Mouse (Mus musculus) midbrain, embryonic 14.5 days (tissue): Measurements from ENCODE around the gene Ppfibp1. TPM values are rescaled to one million over a fixed set of nuclear protein-coding genes. Genes with fewer than 3 reads are reported as not detected.

Source experiments
- ATAC-seq: fragments of 200-750 bp; cut with Nextera tagmentation; 2 replicates; pipeline ENCODE4 v1.8.0; 2017; ENCODE audit warnings: moderate number of reproducible peaks, moderate library complexity; ENCODE audit not compliant: low FRiP score, low TSS enrichment
- DNase-seq: peaks from one replicate; pipeline ENCODE4 v3.0.0-alpha.2; 2015
- H3K27ac ChIP-seq: fragments of 300-500 bp; sonication (generic); replicated peaks from 2 replicates; pipeline ENCODE4 v1.5.1; 2014; ENCODE audit warnings: mild to moderate bottlenecking, low read depth, low read length, moderate library complexity
- H3K27me3 ChIP-seq: fragments of 300-500 bp; sonication (generic); 2 replicates; pipeline ENCODE4 v1.6.1; 2014; ENCODE audit warnings: low read length, control low read depth, mixed read lengths; ENCODE audit not compliant: control insufficient read depth, insufficient read depth
- H3K36me3 ChIP-seq: fragments of 300-500 bp; sonication (generic); 2 replicates; pipeline ENCODE4 v1.6.1; 2014; ENCODE audit warnings: low read length, control low read depth; ENCODE audit not compliant: control insufficient read depth, insufficient read depth
- H3K4me1 ChIP-seq: fragments of 300-500 bp; sonication (generic); 2 replicates; pipeline ENCODE4 v1.6.1; 2014; ENCODE audit warnings: mild to moderate bottlenecking, antibody characterized with exemption, low read length, control low read depth; ENCODE audit not compliant: control insufficient read depth, insufficient read depth
- H3K4me2 ChIP-seq: fragments of 300-500 bp; sonication (generic); 2 replicates; pipeline ENCODE4 v1.6.1; 2014; ENCODE audit warnings: mild to moderate bottlenecking, low read length, moderate library complexity
- H3K4me3 ChIP-seq: fragments of 300-500 bp; sonication (generic); replicated peaks from 2 replicates; pipeline ENCODE4 v1.5.1; 2014; ENCODE audit warnings: low read depth, low read length
- H3K9ac ChIP-seq: fragments of 300-500 bp; sonication (generic); replicated peaks from 2 replicates; pipeline ENCODE4 v1.6.1; 2014; ENCODE audit warnings: mild to moderate bottlenecking, low read length, moderate library complexity
- H3K9me3 ChIP-seq: fragments of 300-500 bp; sonication (generic); 2 replicates; pipeline ENCODE4 v1.6.1; 2016; ENCODE audit warnings: low read length, control low read depth, mixed read lengths; ENCODE audit not compliant: control insufficient read depth
- WGBS: fragments of 180-500 bp; shearing (Covaris S2); extraction: QIAGEN DNeasy Blood & Tissue Kit; methylation state at CpG from one replicate; pipeline ENCODE4 v1.1.7; 2014; 5-methylcytosine and 5-hydroxymethylcytosine counted together
- polyA plus RNA-seq: library from polyadenylated mRNA; unstranded; fragments of >200 nt; fragmentation: Nextera tagmentation; extraction: Ambion mirVana; gene quantifications from 2 replicates; pipeline ENCODE4 v1.2.1, GENCODE M21; 2014

Gene Ppfibp1
- polyA plus RNA-seq, 1 experiment from 2014 or later = 13.4 TPM

DNA sequence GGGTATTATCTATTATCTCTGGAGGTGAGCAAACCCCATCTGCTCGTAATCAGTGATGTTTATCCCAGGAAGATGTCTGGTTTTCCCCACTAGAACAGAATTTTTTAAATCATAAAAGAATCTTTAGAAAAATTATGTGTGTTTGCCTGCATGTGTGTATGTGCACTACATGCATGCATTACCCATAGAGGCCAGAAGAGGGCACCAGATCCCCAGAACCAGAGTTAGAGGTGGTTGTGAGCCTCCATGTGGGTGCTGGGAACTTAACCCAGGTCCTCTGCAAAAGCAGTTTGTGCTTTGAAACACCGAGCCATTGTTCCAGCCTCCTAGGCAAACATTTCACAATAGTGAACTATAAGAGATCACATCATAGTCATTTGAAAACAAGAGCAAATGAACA lies 11.5 kb upstream of the Ppfibp1 start:
- Histone ChIP-seq H3K27ac (no peak overlapping the region), H3K9ac (no peak overlapping the region), H3K4me3 (no peak overlapping the region), H3K4me2 (no peak overlapping the region), H3K9me3 (peaks cover 7% of the 10 kb centered on the region; the same call in 1 of the 2 replicates), H3K36me3 (no peaks in the 10 kb centered on the region), H3K27me3 (no peaks in the 10 kb centered on the region), H3K4me1 (no peaks in the 10 kb centered on the region)
- DNase-seq (no peak), ATAC-seq (no peak)
- WGBS = 92% methylated on average over 2 of the region's 2 CpGs

DNA sequence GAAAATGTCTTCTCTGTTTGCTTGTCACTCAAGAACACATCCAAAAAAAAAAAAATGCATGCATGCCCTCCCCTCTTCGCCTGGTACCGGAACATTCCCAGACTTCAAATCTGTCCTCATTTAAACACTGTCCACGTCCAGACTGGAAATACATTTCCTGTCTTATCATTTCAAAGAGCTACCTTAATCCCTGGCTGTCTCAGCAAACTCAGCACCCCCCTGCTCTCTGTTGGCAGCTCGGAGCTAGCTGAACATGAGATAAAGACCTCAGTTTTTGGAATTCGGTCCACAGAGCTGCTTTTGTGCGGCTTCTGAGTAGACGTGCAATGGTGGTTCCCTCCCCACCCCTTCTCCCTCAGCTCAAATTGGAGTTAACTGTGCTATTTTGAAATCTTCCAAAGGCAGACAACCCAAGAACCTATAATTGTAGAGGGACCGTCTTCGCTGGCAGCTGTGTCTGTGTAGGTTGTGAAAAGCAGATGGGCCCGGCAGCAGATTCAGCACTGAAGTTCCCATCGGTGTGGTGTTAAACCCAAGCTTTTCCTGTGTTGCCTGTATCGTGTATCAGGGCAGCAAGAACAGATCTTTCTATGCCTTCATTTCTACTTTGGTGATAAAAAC lies 10.8 kb upstream of the Ppfibp1 start:
- Histone ChIP-seq H3K27me3 (no peaks in the 10 kb centered on the region), H3K9ac (no peak overlapping the region), H3K9me3 (peaks cover 7% of the 10 kb centered on the region; the same call in 1 of the 2 replicates), H3K4me1 (no peaks in the 10 kb centered on the region), H3K36me3 (no peaks in the 10 kb centered on the region), H3K27ac (no peak overlapping the region), H3K4me3 (no peak overlapping the region), H3K4me2 (no peak overlapping the region)
- DNase-seq (no peak), ATAC-seq (no peak)
- 88% methylated on average over 12 of the region's 12 CpGs for WGBS

DNA sequence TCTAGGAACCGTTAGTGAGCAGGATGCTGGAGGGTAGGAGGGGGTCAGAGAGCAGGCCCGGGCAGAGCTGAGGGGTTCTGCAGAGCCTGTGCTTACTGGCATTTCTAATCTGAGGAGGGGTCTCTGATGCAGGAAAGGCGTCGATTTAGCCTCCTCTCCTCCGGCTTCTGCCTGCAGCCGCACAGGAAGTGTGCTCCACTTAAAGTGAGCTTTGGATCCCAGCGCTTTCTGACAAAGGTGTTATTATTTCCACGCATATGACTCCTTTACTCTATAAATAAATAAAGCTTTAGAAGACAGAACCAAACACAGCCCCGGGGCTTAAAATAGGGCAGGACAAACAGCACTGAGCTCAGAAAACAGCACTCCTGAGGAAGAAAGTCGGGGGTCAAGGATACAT lies 9.4 kb upstream of the Ppfibp1 start:
- Histone ChIP-seq H3K4me1 (no peaks in the 10 kb centered on the region), H3K4me3 (no peak overlapping the region), H3K27me3 (no peaks in the 10 kb centered on the region), H3K9me3 (peaks cover 7% of the 10 kb centered on the region; the same call in 1 of the 2 replicates), H3K27ac (no peak overlapping the region), H3K9ac (no peak overlapping the region), H3K36me3 (no peaks in the 10 kb centered on the region), H3K4me2 (no peak overlapping the region)
- 70% methylated on average over 10 of the region's 10 CpGs for WGBS
- ATAC-seq (no peak), DNase-seq (no peak)

DNA sequence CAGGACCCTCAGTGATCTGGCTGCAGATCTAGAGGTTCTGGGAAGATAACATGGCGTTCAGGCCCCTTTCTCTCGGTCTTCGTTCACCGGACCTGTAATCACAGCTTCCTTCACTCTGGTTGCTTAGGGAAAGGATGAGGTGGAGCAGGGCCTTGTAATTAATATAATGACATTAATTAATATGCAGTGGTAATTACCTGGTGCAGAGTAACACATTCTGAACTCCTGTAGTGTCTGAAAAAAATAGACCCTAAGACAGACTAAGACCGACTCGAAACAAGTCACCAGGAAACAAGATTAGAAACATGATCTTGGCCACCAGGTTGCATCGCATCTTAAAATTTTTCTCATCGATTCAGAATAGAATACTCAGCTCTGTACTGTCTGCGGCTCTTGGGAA lies 8.4 kb upstream of the Ppfibp1 start:
- Histone ChIP-seq H3K4me1 (no peaks in the 10 kb centered on the region), H3K4me2 (no peak overlapping the region), H3K9ac (no peak overlapping the region), H3K36me3 (no peaks in the 10 kb centered on the region), H3K27me3 (no peaks in the 10 kb centered on the region), H3K9me3 (peaks cover 7% of the 10 kb centered on the region; the same call in 1 of the 2 replicates), H3K27ac (no peak overlapping the region), H3K4me3 (no peak overlapping the region)
- ATAC-seq (no peak), DNase-seq (no peak)
- 90% methylated on average over 9 of the region's 9 CpGs for WGBS

DNA sequence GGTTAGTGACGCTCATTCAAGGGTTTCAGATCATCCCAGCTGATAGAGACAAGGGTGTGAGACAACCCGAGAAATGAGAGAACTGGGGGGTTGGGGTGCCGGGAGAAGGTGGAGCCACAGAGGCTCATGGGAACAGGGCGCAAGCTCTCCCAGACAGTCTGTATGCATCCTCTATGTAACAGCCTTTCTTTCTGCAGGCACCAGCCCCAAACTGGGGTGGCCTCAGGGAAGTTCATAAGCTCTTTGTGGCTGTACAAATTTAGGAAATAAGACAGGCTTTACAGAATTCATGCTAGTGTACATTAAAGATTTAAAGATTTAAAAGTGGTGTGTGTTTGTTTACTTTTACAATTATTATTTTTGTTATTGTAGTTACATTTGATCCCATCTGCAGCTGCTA lies 8.0 kb upstream of the Ppfibp1 start:
- Histone ChIP-seq H3K36me3 (no peaks in the 10 kb centered on the region), H3K4me1 (no peaks in the 10 kb centered on the region), H3K9ac (no peak overlapping the region), H3K27me3 (no peaks in the 10 kb centered on the region), H3K27ac (no peak overlapping the region), H3K4me3 (no peak overlapping the region), H3K4me2 (no peak overlapping the region), H3K9me3 (peaks cover 7% of the 10 kb centered on the region; the same call in 1 of the 2 replicates)
- DNase-seq = no peak
- no peak for ATAC-seq
- 82% methylated on average over 4 of the region's 4 CpGs for WGBS

DNA sequence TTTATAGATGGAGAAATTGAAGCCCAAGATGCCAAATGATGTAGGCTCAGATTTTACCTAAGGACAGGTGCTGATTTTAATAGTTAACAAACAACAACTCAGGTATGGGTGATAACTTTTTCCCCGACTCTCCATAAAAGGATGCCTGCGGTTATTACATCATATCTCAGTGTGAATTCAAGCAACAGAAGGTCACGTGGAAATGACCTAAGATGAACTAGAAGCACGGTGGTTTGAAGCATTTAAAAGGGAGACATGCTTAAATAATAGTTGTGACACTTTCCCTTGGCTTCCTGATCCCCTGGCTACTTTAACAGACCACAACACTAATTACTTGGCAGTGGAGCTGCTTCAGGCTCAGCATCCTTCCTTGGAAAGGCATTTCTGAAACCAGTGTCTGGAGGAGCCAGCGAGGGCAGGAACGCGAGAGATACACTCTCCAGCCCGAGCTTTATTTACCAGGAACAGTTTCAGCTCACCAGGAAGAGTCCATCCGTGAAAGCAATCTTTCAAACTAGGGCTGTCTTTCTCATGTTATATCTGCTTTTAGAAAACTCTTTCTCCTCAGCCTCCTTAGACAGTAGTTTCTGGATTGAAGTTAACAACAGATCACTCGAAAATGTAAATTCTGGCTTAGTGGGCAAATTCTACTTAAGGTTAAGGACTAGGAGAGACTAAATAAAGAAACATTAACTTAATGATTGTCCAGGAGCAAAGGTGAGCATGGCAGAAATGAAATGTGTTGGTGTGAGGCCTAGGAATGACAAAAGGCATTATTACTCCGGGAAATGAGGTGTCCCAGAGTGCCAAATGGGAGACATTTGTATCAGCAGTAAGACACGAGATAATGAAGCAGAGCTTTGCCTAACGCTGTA lies 6.2 kb upstream of the Ppfibp1 start:
- DNase-seq (no peak), ATAC-seq (no peak)
- WGBS = 73% methylated on average over 13 of the region's 13 CpGs
- no peaks in the 10 kb centered on the region for H3K36me3 ChIP-seq
- no peak overlapping the region for H3K9ac ChIP-seq
- H3K4me2 ChIP-seq = no peak overlapping the region
- H3K4me3 ChIP-seq = no peak overlapping the region
- H3K4me1 ChIP-seq = no peaks in the 10 kb centered on the region
- H3K27ac ChIP-seq = no peak overlapping the region
- H3K9me3 ChIP-seq = peaks cover 2% of the 10 kb centered on the region; the same call in 1 of the 2 replicates
- H3K27me3 ChIP-seq = no peaks in the 10 kb centered on the region

DNA sequence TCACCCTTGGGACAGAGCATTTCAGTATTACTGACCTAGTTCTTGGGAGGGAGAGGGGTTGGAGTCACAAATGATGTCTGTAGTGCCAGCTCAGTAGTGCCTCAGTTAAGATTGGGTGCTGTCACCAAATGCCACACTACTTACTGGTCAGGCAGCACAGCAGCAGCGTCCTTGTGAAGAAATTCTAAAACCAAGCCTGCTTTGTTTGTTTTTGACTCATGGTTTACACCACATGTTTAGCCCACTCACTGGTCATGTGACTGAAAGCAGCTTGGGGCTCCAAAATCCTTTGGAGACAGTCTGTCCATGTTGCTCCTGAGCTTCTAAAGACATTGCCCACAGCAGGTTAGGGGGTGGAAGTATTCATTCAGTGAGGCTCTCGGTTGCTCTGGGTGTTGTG lies 4.9 kb upstream of the Ppfibp1 start:
- Histone ChIP-seq H3K4me1 (no peaks in the 10 kb centered on the region), H3K9ac (no peak overlapping the region), H3K4me3 (no peak overlapping the region), H3K27ac (no peak overlapping the region), H3K4me2 (no peak overlapping the region), H3K36me3 (no peaks in the 10 kb centered on the region), H3K9me3 (no peaks in the 10 kb centered on the region), H3K27me3 (no peaks in the 10 kb centered on the region)
- WGBS = 68% methylated on average over 2 of the region's 2 CpGs
- DNase-seq (no peak), ATAC-seq (no peak)

DNA sequence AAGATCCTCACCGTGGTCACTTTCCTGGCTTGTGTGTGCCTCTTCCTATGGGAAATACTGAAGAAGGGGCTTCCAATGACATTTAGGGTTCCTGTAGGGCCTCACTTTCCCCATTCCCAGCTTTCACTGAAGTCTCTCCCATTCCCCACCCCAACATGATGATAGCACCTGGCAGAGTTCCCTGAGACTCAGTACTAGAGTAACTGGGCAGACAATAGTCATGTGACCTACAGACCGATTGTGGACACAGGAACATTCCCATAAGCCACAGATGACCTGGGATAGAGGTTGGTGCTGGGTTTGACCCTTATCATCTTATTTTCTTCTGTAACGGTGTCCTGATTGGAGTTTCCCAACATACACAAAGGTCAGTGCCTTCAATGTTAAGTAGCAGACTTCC lies 4.1 kb upstream of the Ppfibp1 start:
- Histone ChIP-seq H3K4me1 (no peaks in the 10 kb centered on the region), H3K27ac (no peak overlapping the region), H3K27me3 (no peaks in the 10 kb centered on the region), H3K4me3 (no peak overlapping the region), H3K9me3 (no peaks in the 10 kb centered on the region), H3K9ac (no peak overlapping the region), H3K4me2 (no peak overlapping the region), H3K36me3 (no peaks in the 10 kb centered on the region)
- 93% methylated on average over 3 of the region's 3 CpGs for WGBS
- DNase-seq (no peak), ATAC-seq (no peak)

DNA sequence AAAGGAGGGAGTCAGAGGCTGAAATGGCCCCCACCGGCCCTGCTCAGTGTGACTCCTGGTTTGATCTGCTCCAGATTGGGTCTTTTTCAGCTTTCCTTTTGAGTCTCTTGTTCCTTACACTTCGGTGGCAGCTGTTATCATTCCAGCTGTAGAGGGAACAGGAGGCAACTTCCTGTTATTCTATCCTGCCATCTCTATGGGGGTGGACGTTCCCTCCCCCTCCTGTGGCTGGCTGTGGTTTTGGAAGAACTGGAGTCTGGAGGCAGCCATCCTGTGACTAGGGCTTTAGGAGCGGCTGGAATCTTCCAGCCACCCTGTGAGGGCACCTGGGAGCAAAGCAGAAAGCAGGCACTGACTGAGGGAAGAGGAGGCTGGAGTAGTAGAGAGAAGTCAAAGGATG lies 3.4 kb upstream of the Ppfibp1 start:
- Histone ChIP-seq H3K36me3 (no peaks in the 10 kb centered on the region), H3K27me3 (no peaks in the 10 kb centered on the region), H3K9me3 (no peaks in the 10 kb centered on the region), H3K4me3 (no peak overlapping the region), H3K4me2 (no peak overlapping the region), H3K9ac (no peak overlapping the region), H3K4me1 (no peaks in the 10 kb centered on the region), H3K27ac (no peak overlapping the region)
- ATAC-seq (no peak), DNase-seq (no peak)
- 54% methylated on average over 4 of the region's 4 CpGs for WGBS
